Mouse (Mus musculus): Measurements from ENCODE around the gene Sinhcaf.

- no peak for TF ChIP-seq CTCF (IDR thresholded peaks at IDR 0.05; ENCODE audit: low read depth, low read length)
- TF ChIP-seq GATA1 (IDR thresholded peaks at IDR 0.05; ENCODE audit: borderline replicate concordance, low read length): no peak
- no peak for TF ChIP-seq GATA2 (IDR thresholded peaks at IDR 0.05; ENCODE audit: borderline replicate concordance, low read depth, low read length)
- no peak for TF ChIP-seq TAL1 (conservative IDR thresholded peaks at IDR 0.05; ENCODE audit: low read depth, low read length)
Observed at GRCm38 (mm10) chr6:148958712-148959111, 12.4 kb upstream of the Sinhcaf start.
